Mouse (Mus musculus) testis, adult 2 months (tissue): ENCODE data around the gene Babam2. TPM values are rescaled to one million over a fixed set of nuclear protein-coding genes. Genes with fewer than 3 reads are reported as not detected.

ENCODE experiments used
- H3K27ac ChIP-seq: fragments of 200-500 bp; 2 replicates; pipeline ENCODE4 v1.5.1; 2012; ENCODE audit warnings: low read depth, low read length; ENCODE audit not compliant: control insufficient read depth, insufficient read depth
- H3K27me3 ChIP-seq: fragments of 200-500 bp; 2 replicates; pipeline ENCODE4 v1.6.1; 2012; ENCODE audit warnings: mild to moderate bottlenecking, low read length, moderate library complexity; ENCODE audit not compliant: control insufficient read depth, insufficient read depth
- H3K36me3 ChIP-seq: fragments of 200-500 bp; 2 replicates; pipeline ENCODE4 v1.6.1; 2012; ENCODE audit warnings: mild to moderate bottlenecking, low read length; ENCODE audit not compliant: control insufficient read depth, insufficient read depth
- H3K4me1 ChIP-seq: fragments of 200-500 bp; 2 replicates; pipeline ENCODE4 v1.6.1; 2012; ENCODE audit warnings: low read length; ENCODE audit not compliant: control insufficient read depth, insufficient read depth
- H3K4me3 ChIP-seq: fragments of 200-500 bp; 2 replicates; pipeline ENCODE4 v1.5.1; 2012; ENCODE audit warnings: low read depth, mild to moderate bottlenecking, low read length, moderate library complexity, mixed read lengths; ENCODE audit not compliant: control insufficient read depth
- CTCF ChIP-seq: fragments of 200-500 bp; IDR thresholded peaks from 2 replicates; pipeline ENCODE4 v1.5.1; 2012; ENCODE audit warnings: low read depth, mild to moderate bottlenecking, inconsistent platforms, low read length, moderate library complexity; ENCODE audit not compliant: control insufficient read depth, insufficient read depth, insufficient replicate concordance
- POLR2A ChIP-seq: fragments of 200-500 bp; IDR thresholded peaks from 2 replicates; pipeline ENCODE4 v1.6.1; 2012; ENCODE audit warnings: low read depth, mild to moderate bottlenecking, inconsistent platforms, low read length, moderate library complexity; ENCODE audit not compliant: control insufficient read depth
- polyA plus RNA-seq: library from polyadenylated mRNA; depleted of rRNA; stranded (reverse); fragments of >200 nt; gene quantifications from 2 replicates; pipeline ENCODE4 v1.2.3, GENCODE M21; 2012

Babam2 gene
- polyA plus RNA-seq, 1 experiment, result 38.5 TPM

GRCm38 (mm10) chr5:31810796-31811662, 113.5 kb downstream of the Babam2 start:
- Histone ChIP-seq H3K4me3 (no peak overlapping the region), H3K27ac (no peak overlapping the region), H3K27me3 (no peaks in the 10 kb centered on the region), H3K4me1 (no peaks in the 10 kb centered on the region), H3K36me3 (no peaks in the 10 kb centered on the region)
- TF ChIP-seq POLR2A, result no peak
- no peak for TF ChIP-seq CTCF

DNA sequence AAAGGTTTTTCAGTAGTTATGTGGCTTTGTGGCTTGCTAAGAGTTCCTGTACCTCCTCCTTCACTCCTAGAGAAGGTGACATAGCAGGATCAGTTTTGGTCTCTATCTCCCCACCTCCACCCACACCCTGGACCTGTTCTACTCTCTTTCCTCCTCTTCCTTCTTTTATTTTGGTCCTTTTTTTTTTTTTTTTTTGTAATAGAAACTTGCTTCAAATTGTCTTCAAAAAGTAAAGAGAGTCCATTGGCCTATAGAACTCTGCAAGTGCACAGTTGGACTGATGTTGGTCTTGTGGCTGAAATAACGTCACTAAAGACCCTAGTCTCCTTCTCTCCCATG, 114.1 kb downstream of the Babam2 start:
- Histone ChIP-seq H3K27me3 (no peaks in the 10 kb centered on the region), H3K27ac (no peak overlapping the region), H3K4me1 (no peaks in the 10 kb centered on the region), H3K4me3 (no peak overlapping the region), H3K36me3 (no peaks in the 10 kb centered on the region)
- no peak for TF ChIP-seq CTCF
- no peak for TF ChIP-seq POLR2A

- Histone ChIP-seq H3K27ac (no peak overlapping the region), H3K27me3 (no peaks in the 10 kb centered on the region), H3K4me1 (no peaks in the 10 kb centered on the region), H3K4me3 (no peak overlapping the region), H3K36me3 (no peaks in the 10 kb centered on the region)
- TF ChIP-seq POLR2A (no peak), CTCF (no peak)
Measured at GRCm38 (mm10) chr5:31813156-31813675, 115.7 kb downstream of the Babam2 start.

DNA sequence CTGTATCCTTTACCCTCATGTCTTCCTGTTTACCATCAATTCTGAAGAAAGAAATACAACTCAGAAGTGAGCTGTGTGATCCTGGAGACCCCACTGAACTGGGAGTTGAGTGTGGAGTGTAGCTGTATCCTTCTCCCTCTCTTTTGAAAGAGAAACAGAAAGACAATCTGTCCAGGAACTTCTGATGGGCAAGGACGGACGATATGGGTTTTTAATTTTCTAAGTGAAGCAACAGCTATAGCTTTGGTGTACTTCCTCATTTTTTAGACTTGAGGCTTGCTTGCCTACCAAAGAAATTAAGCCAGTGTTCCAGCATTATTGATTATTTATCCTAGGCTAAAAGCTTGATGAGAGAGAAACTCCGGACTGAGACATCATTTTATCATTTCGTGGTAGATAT, 116.6 kb downstream of the Babam2 start:
- Histone ChIP-seq H3K27me3 (no peaks in the 10 kb centered on the region), H3K36me3 (no peaks in the 10 kb centered on the region), H3K4me1 (no peaks in the 10 kb centered on the region), H3K27ac (no peak overlapping the region), H3K4me3 (no peak overlapping the region)
- TF ChIP-seq POLR2A (no peak), CTCF (no peak)

DNA sequence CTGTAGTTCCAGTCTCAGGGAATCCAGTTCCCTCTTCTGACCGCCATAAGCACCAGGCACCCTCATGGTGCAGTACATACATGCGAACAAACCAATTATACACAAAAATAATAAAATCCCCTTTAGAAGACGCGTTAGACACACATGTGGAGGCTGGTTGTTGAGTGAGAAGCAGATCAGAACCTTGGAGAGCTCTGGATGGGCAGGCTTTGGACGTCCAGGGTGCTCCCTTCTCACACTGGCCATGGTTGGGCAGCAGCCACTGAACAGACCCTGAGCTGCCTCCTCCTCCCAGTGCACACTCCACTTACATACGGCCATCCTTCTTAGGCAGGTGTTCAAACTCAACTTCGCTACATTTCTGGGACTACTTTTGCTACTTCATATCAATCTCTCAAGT, 117.6 kb downstream of the Babam2 start:
- no peak for TF ChIP-seq POLR2A
- TF ChIP-seq CTCF, result no peak
- no peak overlapping the region for H3K27ac ChIP-seq
- H3K36me3 ChIP-seq, result no peaks in the 10 kb centered on the region
- H3K4me3 ChIP-seq, result peak overlapping the region; percentile 64
- H3K27me3 ChIP-seq, result no peaks in the 10 kb centered on the region
- H3K4me1 ChIP-seq, result no peaks in the 10 kb centered on the region

- H3K4me3 ChIP-seq, result peak overlapping the region; percentile 40; the same call in 1 of the 2 replicates
- H3K36me3 ChIP-seq, result no peaks in the 10 kb centered on the region
- no peaks in the 10 kb centered on the region for H3K27me3 ChIP-seq
- no peaks in the 10 kb centered on the region for H3K4me1 ChIP-seq
- H3K27ac ChIP-seq, result no peak overlapping the region
- TF ChIP-seq CTCF, result no peak
- TF ChIP-seq POLR2A, result no peak
Measured at GRCm38 (mm10) chr5:31816082-31816481, 118.6 kb downstream of the Babam2 start.

DNA sequence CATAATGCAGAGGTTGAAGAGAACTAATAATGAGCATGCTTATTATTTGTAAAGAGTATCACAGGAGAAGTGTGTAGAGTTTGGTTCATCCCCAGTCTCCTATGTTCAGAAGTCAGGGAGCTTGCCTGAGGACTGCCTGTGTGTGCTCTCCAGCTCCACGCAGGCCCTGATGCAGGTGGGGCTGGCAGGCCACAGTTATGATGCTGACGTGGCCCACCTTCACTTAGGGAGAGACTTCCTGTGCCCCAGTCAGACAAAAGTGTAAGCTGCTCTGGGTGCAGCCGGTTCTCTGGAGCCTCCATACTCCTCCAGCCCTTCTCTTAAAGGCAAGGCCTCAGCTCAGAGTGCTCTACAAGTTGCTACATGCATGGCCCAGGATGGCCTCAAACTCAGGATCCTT, 123.3 kb downstream of the Babam2 start:
- TF ChIP-seq POLR2A (no peak), CTCF (no peak)
- Histone ChIP-seq H3K27ac (no peak overlapping the region), H3K27me3 (no peaks in the 10 kb centered on the region), H3K4me1 (no peaks in the 10 kb centered on the region), H3K36me3 (no peaks in the 10 kb centered on the region), H3K4me3 (no peak overlapping the region)
